In genomic region chr12:8675361-8675760, GRCm38 (mm10) we compare ENCODE assay signal across 8 mouse cellular contexts. TPM values are rescaled to one million over a fixed set of nuclear protein-coding genes. Genes with fewer than 3 reads are reported as not detected.
DNase-seq lines count a peak whose midpoint lies in the region; ATAC-seq lines count a peak whose summit lies in the region.

No protein-coding gene starts in this region.

- peaks cover 4% of the 10 kb centered on the region; the same call in 1 of the 2 replicates for H3K36me3 ChIP-seq in heart, embryonic 14.5 days (ENCODE audit: control insufficient read depth, insufficient read depth, low read length)
- no peaks in the 10 kb centered on the region for H3K36me3 ChIP-seq in hindbrain, embryonic 13.5 days
- H3K36me3 ChIP-seq in midbrain, embryonic 12.5 days: no peaks in the 10 kb centered on the region

- no peaks in the 10 kb centered on the region for H3K9me3 ChIP-seq in heart, embryonic 14.5 days (ENCODE audit: control insufficient read depth, low read length)
- H3K9me3 ChIP-seq in hindbrain, embryonic 13.5 days: no peaks in the 10 kb centered on the region
- no peaks in the 10 kb centered on the region for H3K9me3 ChIP-seq in midbrain, embryonic 12.5 days

- WGBS in heart, embryonic 14.5 days: under 1% methylated on average over 7 of the region's 7 CpGs
- 0% methylated on average over 7 of the region's 7 CpGs for WGBS in hindbrain, embryonic 13.5 days
- under 1% methylated on average over 7 of the region's 7 CpGs for WGBS in midbrain, embryonic 12.5 days

- H3K27me3 ChIP-seq in heart, embryonic 14.5 days (ENCODE audit: control insufficient read depth, insufficient read depth, low read length): no peaks in the 10 kb centered on the region
- no peaks in the 10 kb centered on the region for H3K27me3 ChIP-seq in hindbrain, embryonic 13.5 days
- no peaks in the 10 kb centered on the region for H3K27me3 ChIP-seq in midbrain, embryonic 12.5 days

- no peak for DNase-seq in heart, postnatal 25 days (ENCODE audit: low spot score)
- DNase-seq in R1 (ENCODE audit: low read depth, low spot score): peak; percentile 52
- DNase-seq in urinary bladder, postnatal 25 days (ENCODE audit: low spot score): no peak
- no peak for DNase-seq in urinary bladder, postnatal 4 days (ENCODE audit: low spot score in 2 of 2)
- DNase-seq in right cerebral cortex, postnatal 4 days: no peak

- H3K4me3 ChIP-seq in heart, embryonic 14.5 days (ENCODE audit: control insufficient read depth in 1 of 2, insufficient read depth in 1 of 2, low read depth in 1 of 2, low read length in 2 of 2): peak overlapping the region; percentile 94 to 100
- H3K4me3 ChIP-seq in hindbrain, embryonic 13.5 days: peak overlapping the region; percentile 90
- H3K4me3 ChIP-seq in midbrain, embryonic 12.5 days: peak overlapping the region; percentile 95

- intact Hi-C loops in heart, postnatal 25 days (cut with DNase I): no loop called here

- H3K4me2 ChIP-seq in heart, embryonic 14.5 days (ENCODE audit: low read length): peak overlapping the region; percentile 84
- peak overlapping the region; percentile 89 for H3K4me2 ChIP-seq in hindbrain, embryonic 13.5 days
- H3K4me2 ChIP-seq in midbrain, embryonic 12.5 days (replicated peaks): peak overlapping the region; percentile 77

- peak overlapping the region; percentile 100 for H3K9ac ChIP-seq in heart, embryonic 14.5 days (ENCODE audit: low read length)
- H3K9ac ChIP-seq in hindbrain, embryonic 13.5 days: peak overlapping the region; percentile 96
- peak overlapping the region; percentile 97 for H3K9ac ChIP-seq in midbrain, embryonic 12.5 days (replicated peaks)

- peak overlapping the region in 1 of 2 experiments; percentile 97; a peak in 2 of 4 replicates for H3K27ac ChIP-seq in heart, embryonic 14.5 days (replicated peaks in 1 of 2; ENCODE audit: control insufficient read depth in 1 of 2, insufficient read depth in 1 of 2, low read depth in 2 of 2, low read length in 2 of 2)
- H3K27ac ChIP-seq in hindbrain, embryonic 13.5 days: no peak overlapping the region
- H3K27ac ChIP-seq in midbrain, embryonic 12.5 days (replicated peaks): peak overlapping the region; percentile 99; the same call in 1 of the 2 replicates

- H3K4me1 ChIP-seq in heart, embryonic 14.5 days (ENCODE audit: control insufficient read depth in 2 of 2, insufficient read depth in 2 of 2, low read length in 2 of 2): peaks cover 0 to 25% of the 10 kb centered on the region in 2 experiments; a peak in 3 of 4 replicates
- H3K4me1 ChIP-seq in hindbrain, embryonic 13.5 days (replicated peaks): peaks cover 25% of the 10 kb centered on the region
- H3K4me1 ChIP-seq in midbrain, embryonic 12.5 days: peaks cover 26% of the 10 kb centered on the region

- no peak for ATAC-seq in heart, embryonic 14.5 days (ENCODE audit: insufficient number of reproducible peaks, insufficient read depth, low FRiP score, low read depth)
- no peak for ATAC-seq in hindbrain, embryonic 13.5 days (ENCODE audit: low FRiP score)
- ATAC-seq in midbrain, embryonic 12.5 days (ENCODE audit: low FRiP score, low read depth): no peak

RNA-seq across cellular contexts. Expression of gene Pum2, which starts 1.4 kb away (rescaled TPM):
- polyA plus RNA-seq in heart, embryonic 14.5 days (2014; fragmentation: Nextera tagmentation; extraction: Ambion mirVana): 39.6 and 39.7 TPM in 2 replicates
- 100 to 1,000 TPM; 129 to 131 TPM for total RNA-seq in heart, postnatal 25 days (2021)
- 52.5 and 56.1 TPM in 2 replicates for polyA plus RNA-seq in hindbrain, embryonic 13.5 days (2015; fragmentation: Nextera tagmentation; extraction: Ambion mirVana)
- polyA plus RNA-seq in midbrain, embryonic 12.5 days (2016; fragmentation: Nextera tagmentation; extraction: Ambion mirVana): 73.3 and 75.6 TPM in 2 replicates
